Mouse (Mus musculus) midbrain, embryonic 13.5 days (tissue): Measurements from ENCODE around the gene Stk11. TPM values are rescaled to one million over a fixed set of nuclear protein-coding genes. Genes with fewer than 3 reads are reported as not detected.

Experiments
- ATAC-seq: fragments of 200-750 bp; cut with Nextera tagmentation; 2 replicates; pipeline ENCODE4 v1.8.0; 2017; ENCODE audit warnings: mild to moderate bottlenecking, moderate TSS enrichment, moderate library complexity
- H3K27ac ChIP-seq: fragments of 300-500 bp; sonication (generic); 2 replicates; pipeline ENCODE4 v1.5.1; 2015; ENCODE audit warnings: inconsistent platforms, mild to moderate bottlenecking, moderate library complexity
- H3K27me3 ChIP-seq: fragments of 300-500 bp; sonication (generic); 2 replicates; pipeline ENCODE4 v1.6.1; 2015; ENCODE audit warnings: mild to moderate bottlenecking, inconsistent platforms
- H3K36me3 ChIP-seq: fragments of 300-500 bp; sonication (generic); 2 replicates; pipeline ENCODE4 v1.6.1; 2015; ENCODE audit warnings: mild to moderate bottlenecking, inconsistent platforms
- H3K4me1 ChIP-seq: fragments of 300-500 bp; sonication (generic); replicated peaks from 2 replicates; pipeline ENCODE4 v1.6.1; 2015; ENCODE audit warnings: inconsistent platforms
- H3K4me2 ChIP-seq: fragments of 300-500 bp; sonication (generic); replicated peaks from 2 replicates; pipeline ENCODE4 v1.6.1; 2015; ENCODE audit warnings: moderate library complexity, mild to moderate bottlenecking, inconsistent platforms
- H3K4me3 ChIP-seq: fragments of 300-500 bp; sonication (generic); replicated peaks from 2 replicates; pipeline ENCODE4 v1.5.1; 2015; ENCODE audit warnings: mild to moderate bottlenecking, inconsistent platforms
- H3K9ac ChIP-seq: fragments of 300-500 bp; sonication (generic); replicated peaks from 2 replicates; pipeline ENCODE4 v1.6.1; 2015; ENCODE audit warnings: mild to moderate bottlenecking, inconsistent platforms
- H3K9me3 ChIP-seq: fragments of 300-500 bp; sonication (generic); 2 replicates; pipeline ENCODE4 v1.6.1; 2016; ENCODE audit warnings: mild to moderate bottlenecking, inconsistent platforms
- WGBS: fragments of 180-500 bp; shearing (Covaris S2); methylation state at CpG from one replicate; pipeline ENCODE4 v1.1.7; 2015; 5-methylcytosine and 5-hydroxymethylcytosine counted together
- polyA plus RNA-seq: library from polyadenylated mRNA; unstranded; fragments of >200 nt; fragmentation: Nextera tagmentation; extraction: Ambion mirVana; gene quantifications from 2 replicates; pipeline ENCODE4 v1.2.1, GENCODE M21; 2015

The Stk11 gene
- polyA plus RNA-seq: 17.7 and 20.7 TPM in 2 replicates

GRCm38 (mm10) chr10:80115290-80115943 lies at the start of gene Stk11:
Stk11 (plus strand) TSS chr10:80115803.
- ATAC-seq: peak; percentile 98
- H3K27me3 ChIP-seq: no peaks in the 10 kb centered on the region; the same call in 1 of the 2 replicates
- peak within 1 kb of the TSS; percentile 73 for H3K4me2 ChIP-seq
- no peaks in the 10 kb centered on the region for H3K9me3 ChIP-seq
- peak within 1 kb of the TSS; percentile 89 for H3K9ac ChIP-seq
- H3K4me3 ChIP-seq: peak within 1 kb of the TSS; percentile 91
- H3K4me1 ChIP-seq: peaks cover 43% of the 10 kb centered on the region
- H3K27ac ChIP-seq: peak within 1 kb of the TSS; percentile 79
- H3K36me3 ChIP-seq: peaks cover 19% of the 10 kb centered on the region
- WGBS: under 1% methylated on average over 70 of the region's 70 CpGs

- Histone ChIP-seq H3K4me1 (0 out of 2 replicates have a peak, but pooled peaks cover 3% of the 10 kb centered on the region), H3K9me3 (no peaks in the 10 kb centered on the region), H3K27me3 (no peaks in the 10 kb centered on the region)
Observed at GRCm38 (mm10) chr10:80069251-80069650, 46.4 kb upstream of the Stk11 start.

GRCm38 (mm10) chr10:80069948-80070450 lies 45.6 kb upstream of the Stk11 start:
- no peak overlapping the region for H3K4me2 ChIP-seq
- 93% methylated on average over 4 of the region's 4 CpGs for WGBS

More at GRCm38 (mm10) chr10:80069251-80069650, 46.4 kb upstream of the Stk11 start:
- Histone ChIP-seq H3K4me2 (no peak overlapping the region), H3K4me3 (no peak overlapping the region), H3K36me3 (peaks cover 27% of the 10 kb centered on the region), H3K9ac (no peak overlapping the region), H3K27ac (no peak overlapping the region)
- ATAC-seq: no peak
- 89% methylated on average over 6 of the region's 7 CpGs for WGBS

GRCm38 (mm10) chr10:80070837-80071515 lies 44.6 kb upstream of the Stk11 start:
- WGBS: 75% methylated on average over 9 of the region's 9 CpGs
- 0 out of 2 replicates have a peak overlapping the region, but pooled peaks have one; percentile 15 for H3K27ac ChIP-seq
- H3K4me2 ChIP-seq: no peak overlapping the region
- H3K27me3 ChIP-seq: no peaks in the 10 kb centered on the region
- no peaks in the 10 kb centered on the region for H3K9me3 ChIP-seq
- H3K4me3 ChIP-seq: no peak overlapping the region
- H3K9ac ChIP-seq: no peak overlapping the region
- H3K4me1 ChIP-seq: peaks cover 13% of the 10 kb centered on the region; the same call in 1 of the 2 replicates
- peaks cover 19% of the 10 kb centered on the region for H3K36me3 ChIP-seq
- no peak for ATAC-seq

More at GRCm38 (mm10) chr10:80069948-80070450, 45.6 kb upstream of the Stk11 start:
- no peak for ATAC-seq
- no peak overlapping the region for H3K27ac ChIP-seq
- H3K36me3 ChIP-seq: peaks cover 22% of the 10 kb centered on the region
- no peak overlapping the region for H3K9ac ChIP-seq
- H3K9me3 ChIP-seq: no peaks in the 10 kb centered on the region
- H3K4me1 ChIP-seq: 0 out of 2 replicates have a peak, but pooled peaks cover 4% of the 10 kb centered on the region
- no peaks in the 10 kb centered on the region for H3K27me3 ChIP-seq
- no peak overlapping the region for H3K4me3 ChIP-seq

- H3K4me2 ChIP-seq: no peak overlapping the region
- H3K9ac ChIP-seq: no peak overlapping the region
- 89% methylated on average over 3 of the region's 3 CpGs for WGBS
- 0 out of 2 replicates have a peak overlapping the region, but pooled peaks have one; percentile 15 for H3K27ac ChIP-seq
- H3K27me3 ChIP-seq: no peaks in the 10 kb centered on the region
- peaks cover 16% of the 10 kb centered on the region for H3K36me3 ChIP-seq
- no peak overlapping the region for H3K4me3 ChIP-seq
- H3K9me3 ChIP-seq: no peaks in the 10 kb centered on the region
- no peak for ATAC-seq
- peaks cover 13% of the 10 kb centered on the region; the same call in 1 of the 2 replicates for H3K4me1 ChIP-seq
Observed at GRCm38 (mm10) chr10:80071516-80071900, 44.1 kb upstream of the Stk11 start.

GRCm38 (mm10) chr10:80072623-80073489 lies 42.7 kb upstream of the Stk11 start:
- no peak overlapping the region for H3K4me3 ChIP-seq
- peaks cover 9% of the 10 kb centered on the region; the same call in 1 of the 2 replicates for H3K36me3 ChIP-seq
- 83% methylated on average over 20 of the region's 20 CpGs for WGBS
- H3K9me3 ChIP-seq: no peaks in the 10 kb centered on the region
- H3K27me3 ChIP-seq: no peaks in the 10 kb centered on the region
- ATAC-seq: no peak
- no peak overlapping the region for H3K4me2 ChIP-seq
- H3K4me1 ChIP-seq: peaks cover 13% of the 10 kb centered on the region; the same call in 1 of the 2 replicates
- H3K27ac ChIP-seq: no peak overlapping the region
- no peak overlapping the region for H3K9ac ChIP-seq

GRCm38 (mm10) chr10:80074813-80075601 lies 40.6 kb upstream of the Stk11 start:
- peaks cover 13% of the 10 kb centered on the region; the same call in 1 of the 2 replicates for H3K4me1 ChIP-seq
- H3K9me3 ChIP-seq: no peaks in the 10 kb centered on the region
- no peak for ATAC-seq
- 20% methylated on average over 28 of the region's 28 CpGs for WGBS
- H3K9ac ChIP-seq: no peak overlapping the region
- peaks cover 29% of the 10 kb centered on the region for H3K36me3 ChIP-seq
- 0 out of 2 replicates have a peak overlapping the region, but pooled peaks have one; percentile 1 for H3K4me2 ChIP-seq
- H3K4me3 ChIP-seq: no peak overlapping the region
- no peak overlapping the region for H3K27ac ChIP-seq
- H3K27me3 ChIP-seq: no peaks in the 10 kb centered on the region

GRCm38 (mm10) chr10:80075924-80076323 lies 39.7 kb upstream of the Stk11 start:
- WGBS: 41% methylated on average over 1 of the region's 1 CpGs
- Histone ChIP-seq H3K36me3 (peaks cover 38% of the 10 kb centered on the region), H3K9ac (0 out of 2 replicates have a peak overlapping the region, but pooled peaks have one; percentile 19), H3K27me3 (no peaks in the 10 kb centered on the region), H3K4me1 (peaks cover 13% of the 10 kb centered on the region; the same call in 1 of the 2 replicates), H3K4me3 (no peak overlapping the region), H3K4me2 (no peak overlapping the region), H3K27ac (no peak overlapping the region), H3K9me3 (no peaks in the 10 kb centered on the region)
- no peak for ATAC-seq

GRCm38 (mm10) chr10:80076386-80076785 lies 39.2 kb upstream of the Stk11 start:
- 95% methylated on average over 4 of the region's 4 CpGs for WGBS
- H3K9ac ChIP-seq: no peak overlapping the region; the same call in 1 of the 2 replicates
- H3K27ac ChIP-seq: no peak overlapping the region
- H3K4me1 ChIP-seq: peaks cover 11% of the 10 kb centered on the region; the same call in 1 of the 2 replicates
- ATAC-seq: no peak
- no peak overlapping the region for H3K4me3 ChIP-seq
- no peak overlapping the region for H3K4me2 ChIP-seq
- H3K27me3 ChIP-seq: no peaks in the 10 kb centered on the region
- peaks cover 42% of the 10 kb centered on the region for H3K36me3 ChIP-seq
- no peaks in the 10 kb centered on the region for H3K9me3 ChIP-seq

GRCm38 (mm10) chr10:80077312-80077711 lies 38.3 kb upstream of the Stk11 start:
- Histone ChIP-seq H3K27ac (no peak overlapping the region), H3K4me2 (no peak overlapping the region), H3K27me3 (no peaks in the 10 kb centered on the region), H3K36me3 (peaks cover 43% of the 10 kb centered on the region), H3K4me1 (peaks cover 10% of the 10 kb centered on the region; the same call in 1 of the 2 replicates), H3K9me3 (no peaks in the 10 kb centered on the region), H3K9ac (no peak overlapping the region), H3K4me3 (no peak overlapping the region)
- 92% methylated on average over 5 of the region's 5 CpGs for WGBS
- no peak for ATAC-seq
